Mouse (Mus musculus) right cerebral cortex, postnatal 10 days (tissue): ENCODE results near the gene Slc28a1.
"Not testable (repeated sequence)": the region's sequence is repeated elsewhere in the genome, so short reads cannot be mapped to it uniquely, and the experiment has no call there.

Experiments
- DNase-seq, 2 experiments: peaks; one replicate each; pipeline ENCODE4 v3.0.0; 2021; ENCODE audit warnings: low spot score in 2 of 2

Gene Slc28a1

GRCm38 (mm10) chr7:81167124-81167523 is 52.5 kb downstream of the Slc28a1 start:
- DNase-seq = peak; percentile 42 to 54

GRCm38 (mm10) chr7:81169351-81169750 is 54.8 kb downstream of the Slc28a1 start:
- DNase-seq = no peak

- no peak for DNase-seq
These were observed 59.3 kb downstream of the Slc28a1 start for GRCm38 (mm10) chr7:81173931-81174330.

- DNase-seq = no peak
These were observed 60.1 kb downstream of the Slc28a1 start for GRCm38 (mm10) chr7:81174654-81175053.

GRCm38 (mm10) chr7:81176187-81176769 is 61.7 kb downstream of the Slc28a1 start:
- no peak for DNase-seq

GRCm38 (mm10) chr7:81179494-81179893 is 64.9 kb downstream of the Slc28a1 start:
- DNase-seq = no peak

- no peak for DNase-seq
These were observed 68.0 kb downstream of the Slc28a1 start for GRCm38 (mm10) chr7:81182492-81183175.

GRCm38 (mm10) chr7:81183181-81183580 is 68.6 kb downstream of the Slc28a1 start:
- no peak for DNase-seq

- DNase-seq = no peak
These were observed 69.5 kb downstream of the Slc28a1 start for GRCm38 (mm10) chr7:81184136-81184535.

- no peak for DNase-seq
These were observed 70.1 kb downstream of the Slc28a1 start for GRCm38 (mm10) chr7:81184651-81185050.

- DNase-seq = not testable (repeated sequence)
These were observed 71.4 kb downstream of the Slc28a1 start for GRCm38 (mm10) chr7:81186036-81186435.

GRCm38 (mm10) chr7:81189180-81189579 is 74.6 kb downstream of the Slc28a1 start:
- DNase-seq = no peak

- no peak for DNase-seq
These were observed 80.9 kb downstream of the Slc28a1 start for GRCm38 (mm10) chr7:81195509-81195908.

- DNase-seq = no peak
These were observed 82.2 kb downstream of the Slc28a1 start for GRCm38 (mm10) chr7:81196796-81197195.

- no peak for DNase-seq
These were observed 83.9 kb downstream of the Slc28a1 start for GRCm38 (mm10) chr7:81198538-81198937.

GRCm38 (mm10) chr7:81199109-81199508 is 84.5 kb downstream of the Slc28a1 start:
- no peak for DNase-seq

- no peak for DNase-seq
These were observed 85.2 kb downstream of the Slc28a1 start for GRCm38 (mm10) chr7:81199757-81200156.

GRCm38 (mm10) chr7:81202389-81202788 is 87.8 kb downstream of the Slc28a1 start:
- DNase-seq = no peak

- not testable (repeated sequence) for DNase-seq
These were observed 89.0 kb downstream of the Slc28a1 start for GRCm38 (mm10) chr7:81203576-81203975.

- peak; percentile 43 to 65 for DNase-seq
These were observed 94.3 kb downstream of the Slc28a1 start for GRCm38 (mm10) chr7:81208944-81209343.

GRCm38 (mm10) chr7:81209979-81210685 is 95.5 kb downstream of the Slc28a1 start:
- no peak for DNase-seq

GRCm38 (mm10) chr7:81211760-81212159 is 97.2 kb downstream of the Slc28a1 start:
- DNase-seq = no peak

- peak in 1 of 2 experiments; percentile 28 for DNase-seq
These were observed 97.7 kb downstream of the Slc28a1 start for GRCm38 (mm10) chr7:81212261-81212681.
